Mouse (Mus musculus) erythroblast, adult 5-6 weeks (primary cell): ENCODE results near the gene Tnfsf10. TPM values are rescaled to one million over a fixed set of nuclear protein-coding genes. Genes with fewer than 3 reads are reported as not detected.

ENCODE experiments used
- ATAC-seq: replicated peaks from 2 replicates; pipeline ENCODE4 v1.8.0; 2016; ENCODE audit warnings: moderate number of reproducible peaks, mild to moderate bottlenecking, moderate TSS enrichment, inconsistent platforms; ENCODE audit not compliant: poor library complexity, low FRiP score, severe bottlenecking
- total RNA-seq, 2 experiments: library from RNA; stranded (forward) in 1 of 2; stranded (reverse) in 1 of 2; fragments of 150-400 nt in 1 of 2; fragments of 200-764, 138-1000 nt in 1 of 2; gene quantifications; 2 replicates each; pipeline versions ENCODE4 v1.2.3 to v1.2.4; 2015 to 2017; ENCODE audit warnings: low replicate concordance in 2 of 2

Tnfsf10 gene
- total RNA-seq, 2 experiments from 2014 or later, result not detected

GRCm38 (mm10) chr3:27359100-27359720 lies 42.4 kb downstream of the Tnfsf10 start:
- no peak for ATAC-seq

GRCm38 (mm10) chr3:27370125-27370524 lies 53.3 kb downstream of the Tnfsf10 start:
- no peak for ATAC-seq

- no peak for ATAC-seq
Observed at GRCm38 (mm10) chr3:27370582-27371275, 53.9 kb downstream of the Tnfsf10 start.

- ATAC-seq, result no peak
Observed at GRCm38 (mm10) chr3:27371276-27371621, 54.4 kb downstream of the Tnfsf10 start, which contains the start of gene Ghsr. Gene Ghsr, plus strand, starts transcription at chr3:27371351.

- no peak for ATAC-seq
Observed at GRCm38 (mm10) chr3:27371725-27372650, 55.2 kb downstream of the Tnfsf10 start.

- ATAC-seq, result no peak
Observed at GRCm38 (mm10) chr3:27374396-27374795, 57.6 kb downstream of the Tnfsf10 start.

GRCm38 (mm10) chr3:27377935-27378334 lies 61.1 kb downstream of the Tnfsf10 start:
- ATAC-seq, result no peak

GRCm38 (mm10) chr3:27384836-27385235 lies 68.0 kb downstream of the Tnfsf10 start:
- no peak for ATAC-seq

GRCm38 (mm10) chr3:27389923-27390322 lies 73.1 kb downstream of the Tnfsf10 start:
- ATAC-seq, result no peak

Other genes starting within 250 kb of the Tnfsf10 start
- gene Ect2, start 163.2 kb upstream of the Tnfsf10 start, total RNA-seq (2015; ENCODE audit: low replicate concordance), result 20.6 and 38.9 TPM in 2 replicates
- 36.3 and 44.5 TPM in 2 replicates for gene Ect2, start 163.2 kb upstream of the Tnfsf10 start, total RNA-seq (2017; ENCODE audit: low replicate concordance)
- gene Nceh1, start 134.1 kb upstream of the Tnfsf10 start, total RNA-seq (2015; ENCODE audit: low replicate concordance), result 1.7 and 4.0 TPM in 2 replicates
- 5.2 and 5.6 TPM in 2 replicates for gene Nceh1, start 134.1 kb upstream of the Tnfsf10 start, total RNA-seq (2017; ENCODE audit: low replicate concordance)
- gene Ghsr, start 54.3 kb downstream of the Tnfsf10 start, total RNA-seq (2015; ENCODE audit: low replicate concordance), result not detected in 2 replicates
- not detected in 2 replicates for gene Ghsr, start 54.3 kb downstream of the Tnfsf10 start, total RNA-seq (2017; ENCODE audit: low replicate concordance)